Mouse (Mus musculus) heart, postnatal 0 days (tissue): Measurements from ENCODE around the gene Haus2.

Experiments used
- CTCF ChIP-seq: IDR thresholded peaks from 2 replicates; pipeline ENCODE4 v1.5.1; 2016; ENCODE audit warnings: antibody characterized with exemption, control low read depth, low read depth
- EP300 ChIP-seq: IDR thresholded peaks from 2 replicates; pipeline ENCODE4 v1.6.1; 2016; ENCODE audit warnings: antibody characterized with exemption, low read depth

- 0 out of 2 replicates have a peak, but pooled peaks have one; percentile 29 for TF ChIP-seq EP300
- no peak for TF ChIP-seq CTCF
These were observed 22.8 kb downstream of the Haus2 start for GRCm38 (mm10) chr2:120631957-120632356.
